Mouse (Mus musculus) kidney, embryonic 16.5 days (tissue): Measurements from ENCODE around the gene Car8. TPM values are rescaled to one million over a fixed set of nuclear protein-coding genes. Genes with fewer than 3 reads are reported as not detected.

ENCODE experiments used
- ATAC-seq: fragments of 200-750 bp; cut with Nextera tagmentation; 2 replicates; pipeline ENCODE4 v1.8.0; 2017; ENCODE audit warnings: moderate TSS enrichment; ENCODE audit not compliant: low FRiP score, low TSS enrichment
- H3K27ac ChIP-seq: fragments of 300-500 bp; sonication (generic); 2 replicates; pipeline ENCODE4 v1.5.1; 2014; ENCODE audit warnings: low read length
- H3K27me3 ChIP-seq: fragments of 300-500 bp; sonication (generic); 2 replicates; pipeline ENCODE4 v1.6.1; 2014; ENCODE audit warnings: low read length, control low read depth, mixed read lengths; ENCODE audit not compliant: insufficient read depth
- H3K36me3 ChIP-seq: fragments of 300-500 bp; sonication (generic); 2 replicates; pipeline ENCODE4 v1.6.1; 2014; ENCODE audit warnings: low read length, control low read depth, mixed read lengths; ENCODE audit not compliant: insufficient read depth
- H3K4me1 ChIP-seq: fragments of 300-500 bp; sonication (generic); 2 replicates; pipeline ENCODE4 v1.6.1; 2014; ENCODE audit warnings: low read length, control low read depth, mixed read lengths; ENCODE audit not compliant: insufficient read depth
- H3K4me2 ChIP-seq: fragments of 300-500 bp; sonication (generic); replicated peaks from 2 replicates; pipeline ENCODE4 v1.6.1; 2014; ENCODE audit warnings: low read depth, low read length
- H3K4me3 ChIP-seq: fragments of 300-500 bp; sonication (generic); 2 replicates; pipeline ENCODE4 v1.5.1; 2014; ENCODE audit warnings: mild to moderate bottlenecking, low read length
- H3K9ac ChIP-seq: fragments of 300-500 bp; sonication (generic); replicated peaks from 2 replicates; pipeline ENCODE4 v1.6.1; 2014; ENCODE audit warnings: low read length
- H3K9me3 ChIP-seq: fragments of 300-500 bp; sonication (generic); 2 replicates; pipeline ENCODE4 v1.6.1; 2016; ENCODE audit warnings: low read length, control low read depth
- WGBS: fragments of 180-500 bp; shearing (Covaris S2); extraction: QIAGEN DNeasy Blood & Tissue Kit; methylation state at CpG from one replicate; pipeline ENCODE4 v1.1.7; 2014; 5-methylcytosine and 5-hydroxymethylcytosine counted together
- polyA plus RNA-seq: library from polyadenylated mRNA; unstranded; fragments of >200 nt; fragmentation: Nextera tagmentation; extraction: Ambion mirVana; gene quantifications from 2 replicates; pipeline ENCODE4 v1.2.1, GENCODE M21; 2015

The Car8 gene
- polyA plus RNA-seq, 1 experiment from 2014 or later = 13.3 TPM

- no peak overlapping the region for H3K27ac ChIP-seq
- ATAC-seq = peak; percentile 62; the same call in 1 of the 2 replicates
- H3K27me3 ChIP-seq = no peaks in the 10 kb centered on the region
- 75% methylated on average over 6 of the region's 6 CpGs for WGBS
- H3K9ac ChIP-seq = no peak overlapping the region
- H3K9me3 ChIP-seq = no peaks in the 10 kb centered on the region
- no peak overlapping the region for H3K4me2 ChIP-seq
- H3K4me1 ChIP-seq = no peaks in the 10 kb centered on the region
- H3K4me3 ChIP-seq = no peak overlapping the region
- no peaks in the 10 kb centered on the region; the same call in 1 of the 2 replicates for H3K36me3 ChIP-seq
Measured at GRCm38 (mm10) chr4:8206918-8207573, 31.8 kb downstream of the Car8 start.

- no peak overlapping the region for H3K9ac ChIP-seq
- H3K27ac ChIP-seq = no peak overlapping the region
- no peak overlapping the region for H3K4me3 ChIP-seq
- H3K27me3 ChIP-seq = no peaks in the 10 kb centered on the region
- H3K4me1 ChIP-seq = no peaks in the 10 kb centered on the region
- ATAC-seq = no peak
- H3K9me3 ChIP-seq = no peaks in the 10 kb centered on the region
- H3K4me2 ChIP-seq = no peak overlapping the region
- H3K36me3 ChIP-seq = no peaks in the 10 kb centered on the region; the same call in 1 of the 2 replicates
- 52% methylated on average over 4 of the region's 4 CpGs for WGBS
Measured at GRCm38 (mm10) chr4:8205089-8205649, 33.7 kb downstream of the Car8 start.

DNA sequence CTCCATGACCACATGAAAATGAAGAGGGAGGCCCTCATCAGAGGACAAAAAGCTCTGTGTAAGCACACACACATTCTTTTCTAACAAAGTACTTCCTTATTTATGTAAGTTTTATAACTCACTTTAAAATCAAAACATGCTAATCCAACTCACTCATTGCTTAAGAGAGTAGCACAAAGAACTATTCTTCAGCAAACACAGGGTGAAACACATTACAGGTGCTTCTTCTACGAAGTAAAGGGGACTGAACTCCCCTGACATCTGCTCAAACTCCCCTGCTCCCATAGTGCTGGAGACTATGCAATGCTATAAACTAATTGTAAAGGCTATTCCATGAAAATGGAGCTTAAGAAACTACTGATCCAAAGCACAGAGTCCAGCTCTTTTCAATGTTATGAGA is 35.5 kb downstream of the Car8 start:
- Histone ChIP-seq H3K9ac (no peak overlapping the region), H3K4me3 (no peak overlapping the region), H3K36me3 (no peaks in the 10 kb centered on the region), H3K4me1 (no peaks in the 10 kb centered on the region), H3K27me3 (no peaks in the 10 kb centered on the region), H3K9me3 (no peaks in the 10 kb centered on the region), H3K27ac (no peak overlapping the region), H3K4me2 (no peak overlapping the region)
- no peak for ATAC-seq
- 20% methylated on average over 1 of the region's 1 CpGs for WGBS

- no peak overlapping the region for H3K9ac ChIP-seq
- no peak overlapping the region for H3K4me2 ChIP-seq
- no peaks in the 10 kb centered on the region for H3K9me3 ChIP-seq
- no peaks in the 10 kb centered on the region for H3K4me1 ChIP-seq
- no peaks in the 10 kb centered on the region for H3K27me3 ChIP-seq
- H3K27ac ChIP-seq = no peak overlapping the region
- no peaks in the 10 kb centered on the region for H3K36me3 ChIP-seq
- no peak overlapping the region for H3K4me3 ChIP-seq
- WGBS = 80% methylated on average over 2 of the region's 2 CpGs
- no peak for ATAC-seq
Measured at GRCm38 (mm10) chr4:8201631-8202030, 37.2 kb downstream of the Car8 start.

DNA sequence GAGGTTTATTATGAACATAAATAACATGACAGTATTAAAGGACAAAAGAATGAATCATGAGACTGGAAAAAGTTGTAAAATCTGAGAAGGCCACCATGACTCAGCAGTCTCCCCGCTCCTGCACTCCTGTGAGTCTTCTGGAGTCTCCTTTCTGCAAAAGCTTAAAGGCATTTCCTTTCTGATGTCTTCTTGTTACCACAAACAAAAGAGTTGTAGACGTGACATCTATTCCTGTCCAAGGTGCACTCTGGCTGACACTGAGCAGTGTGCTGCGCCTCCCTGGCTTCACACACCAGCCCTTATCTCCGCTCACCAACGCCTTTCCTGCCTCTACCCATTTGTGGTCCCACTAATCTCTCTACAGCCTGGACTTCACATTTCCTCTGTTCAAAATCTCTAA is 38.8 kb downstream of the Car8 start:
- no peak overlapping the region for H3K27ac ChIP-seq
- peak; percentile 82 for ATAC-seq
- H3K4me3 ChIP-seq = no peak overlapping the region
- H3K4me1 ChIP-seq = no peaks in the 10 kb centered on the region
- H3K27me3 ChIP-seq = no peaks in the 10 kb centered on the region
- no peaks in the 10 kb centered on the region for H3K9me3 ChIP-seq
- no peaks in the 10 kb centered on the region for H3K36me3 ChIP-seq
- WGBS = 54% methylated on average over 5 of the region's 5 CpGs
- H3K4me2 ChIP-seq = no peak overlapping the region
- no peak overlapping the region for H3K9ac ChIP-seq

GRCm38 (mm10) chr4:8198033-8198432 is 40.8 kb downstream of the Car8 start:
- no peaks in the 10 kb centered on the region for H3K27me3 ChIP-seq
- no peak overlapping the region for H3K4me2 ChIP-seq
- H3K9ac ChIP-seq = no peak overlapping the region
- peak; percentile 46; the same call in 1 of the 2 replicates for ATAC-seq
- no peaks in the 10 kb centered on the region for H3K4me1 ChIP-seq
- 68% methylated on average over 5 of the region's 5 CpGs for WGBS
- H3K27ac ChIP-seq = no peak overlapping the region
- H3K36me3 ChIP-seq = no peaks in the 10 kb centered on the region
- H3K4me3 ChIP-seq = no peak overlapping the region
- no peaks in the 10 kb centered on the region for H3K9me3 ChIP-seq

DNA sequence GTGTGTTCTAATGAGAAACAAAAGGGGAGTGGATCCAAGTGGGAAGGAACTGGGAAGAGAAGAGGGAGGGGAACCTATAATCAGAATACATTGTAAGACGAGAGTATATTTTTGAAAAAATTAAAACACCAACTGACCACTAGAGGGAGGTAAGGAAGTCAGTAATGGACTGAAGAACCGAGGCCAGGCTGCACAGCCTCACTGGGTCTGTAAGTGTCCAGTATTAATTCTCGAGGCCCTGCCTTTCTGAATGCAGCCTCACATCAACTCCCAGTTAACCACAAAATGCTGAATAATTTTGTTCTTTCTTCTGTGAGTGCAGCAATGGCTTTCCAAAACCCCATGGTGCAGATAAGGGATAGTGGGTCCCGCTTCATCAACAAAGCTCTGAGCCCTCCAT is 48.4 kb downstream of the Car8 start:
- H3K4me3 ChIP-seq = no peak overlapping the region
- 0 out of 2 replicates have a peak, but pooled peaks cover 4% of the 10 kb centered on the region for H3K9me3 ChIP-seq
- ATAC-seq = no peak
- no peaks in the 10 kb centered on the region for H3K27me3 ChIP-seq
- no peak overlapping the region for H3K4me2 ChIP-seq
- WGBS = 75% methylated on average over 4 of the region's 4 CpGs
- no peak overlapping the region for H3K27ac ChIP-seq
- no peaks in the 10 kb centered on the region for H3K4me1 ChIP-seq
- no peaks in the 10 kb centered on the region for H3K36me3 ChIP-seq
- H3K9ac ChIP-seq = no peak overlapping the region

GRCm38 (mm10) chr4:8186921-8187687 is 51.7 kb downstream of the Car8 start:
- 69% methylated on average over 8 of the region's 8 CpGs for WGBS
- no peak for ATAC-seq
- Histone ChIP-seq H3K4me3 (no peak overlapping the region), H3K36me3 (no peaks in the 10 kb centered on the region), H3K9me3 (0 out of 2 replicates have a peak, but pooled peaks cover 4% of the 10 kb centered on the region), H3K27me3 (no peaks in the 10 kb centered on the region), H3K9ac (no peak overlapping the region), H3K4me2 (no peak overlapping the region), H3K4me1 (no peaks in the 10 kb centered on the region), H3K27ac (no peak overlapping the region)

GRCm38 (mm10) chr4:8180576-8180975 is 58.3 kb downstream of the Car8 start:
- no peak overlapping the region for H3K27ac ChIP-seq
- no peaks in the 10 kb centered on the region for H3K9me3 ChIP-seq
- no peaks in the 10 kb centered on the region for H3K36me3 ChIP-seq
- no peaks in the 10 kb centered on the region for H3K27me3 ChIP-seq
- no peak overlapping the region for H3K4me3 ChIP-seq
- no peak overlapping the region for H3K4me2 ChIP-seq
- 77% methylated on average over 4 of the region's 4 CpGs for WGBS
- H3K4me1 ChIP-seq = no peaks in the 10 kb centered on the region
- no peak overlapping the region for H3K9ac ChIP-seq
- ATAC-seq = no peak
